Mouse (Mus musculus) thymus, postnatal 0 days (tissue): Measurements from ENCODE around the gene Kcnk3. TPM values are rescaled to one million over a fixed set of nuclear protein-coding genes. Genes with fewer than 3 reads are reported as not detected.

Source experiments
- DNase-seq: peaks from one replicate; pipeline ENCODE4 v3.0.0-alpha.2; 2015; ENCODE audit warnings: low spot score
- polyA plus RNA-seq: library from polyadenylated mRNA; unstranded; fragments of >200 nt; fragmentation: Nextera tagmentation; extraction: Ambion mirVana; gene quantifications from 2 replicates; pipeline ENCODE4 v1.2.1, GENCODE M21; 2015

Gene Kcnk3
- polyA plus RNA-seq, 1 experiment from 2014 or later, result 0.39 TPM

GRCm38 (mm10) chr5:30612575-30612974 is 24.6 kb downstream of the Kcnk3 start:
- DNase-seq, result no peak

- no peak for DNase-seq
These were observed 25.3 kb downstream of the Kcnk3 start for GRCm38 (mm10) chr5:30613242-30613641.

- DNase-seq, result no peak
These were observed 26.3 kb downstream of the Kcnk3 start for GRCm38 (mm10) chr5:30614221-30614620.

DNA sequence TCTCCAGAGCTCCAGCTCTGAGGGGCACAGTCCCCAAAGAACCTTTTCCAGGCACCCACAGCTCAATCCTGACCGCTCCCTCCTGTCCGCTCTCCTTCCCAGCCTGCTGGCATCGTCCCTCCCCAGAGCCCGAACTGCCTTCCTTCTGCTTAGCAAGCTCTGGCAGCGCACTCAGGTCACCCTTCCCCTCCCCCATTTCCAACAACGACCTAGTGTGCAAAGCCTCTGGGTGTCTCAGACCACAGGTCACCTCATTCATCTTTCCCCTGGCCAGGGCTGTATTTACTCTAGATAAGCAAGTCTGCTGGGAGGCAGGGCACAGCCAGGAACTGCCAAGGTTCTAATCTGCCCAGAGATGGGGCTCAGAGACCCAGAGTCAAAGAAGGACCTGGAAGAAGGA is 27.4 kb downstream of the Kcnk3 start:
- DNase-seq, result no peak

GRCm38 (mm10) chr5:30615819-30616218 is 27.8 kb downstream of the Kcnk3 start:
- DNase-seq, result no peak

DNA sequence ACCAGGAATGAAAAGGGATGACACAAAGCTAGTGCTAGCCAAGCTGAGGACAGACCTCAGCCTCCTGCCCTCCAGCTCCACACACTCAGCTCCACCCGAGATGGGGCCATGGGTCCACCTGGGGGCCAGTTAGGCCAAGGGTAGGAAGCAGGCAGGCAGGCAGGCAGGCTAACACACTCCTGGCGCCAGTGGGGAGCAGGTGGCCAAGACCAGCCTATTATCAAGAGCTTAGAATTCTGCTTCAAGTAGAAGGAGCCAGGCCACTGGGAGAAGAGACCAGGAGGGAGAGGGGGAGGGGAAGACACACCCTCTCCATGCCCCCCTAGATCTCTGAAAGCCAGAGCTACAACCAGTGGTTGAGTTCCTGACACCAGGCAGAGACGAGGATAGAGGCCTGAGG is 28.7 kb downstream of the Kcnk3 start:
- DNase-seq, result no peak

DNA sequence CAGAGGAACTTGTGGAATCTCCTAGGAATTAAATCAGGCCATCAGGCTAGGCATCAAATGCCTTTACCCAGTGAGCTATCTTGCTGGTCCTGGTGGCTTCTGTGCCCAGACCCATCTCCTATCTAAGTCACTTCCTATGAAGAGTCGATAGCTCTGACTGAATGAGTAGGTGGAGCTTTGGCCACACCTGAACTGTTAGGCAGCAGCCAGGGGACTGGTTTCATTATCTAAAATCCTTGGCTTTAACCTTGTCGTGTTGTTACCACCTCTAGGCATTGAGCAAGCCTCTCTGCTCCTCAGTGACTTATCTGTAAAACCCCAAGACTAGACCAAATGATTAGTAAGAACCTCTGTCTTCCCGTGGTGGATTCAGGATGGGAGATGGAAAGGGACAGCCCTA is 29.4 kb downstream of the Kcnk3 start:
- no peak for DNase-seq

DNA sequence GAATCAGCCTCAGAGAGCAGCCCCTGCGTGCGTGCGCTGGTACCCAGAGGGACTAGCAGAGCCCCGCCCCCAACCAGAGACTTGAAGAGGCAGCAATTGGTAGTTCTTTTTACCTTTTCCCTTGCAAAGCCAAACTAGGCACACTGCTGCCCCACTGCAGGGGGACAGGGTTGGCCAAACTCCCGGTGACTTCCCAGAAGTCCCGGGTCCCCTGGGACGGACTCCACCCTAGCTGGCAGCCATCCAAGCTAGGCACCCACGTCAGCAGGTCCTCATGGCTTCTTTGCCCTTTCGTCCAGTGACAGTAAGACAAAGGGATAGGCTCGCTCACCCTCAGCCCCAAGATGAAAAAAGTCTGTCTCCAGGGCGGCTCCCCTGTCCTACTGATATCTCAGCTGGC is 29.9 kb downstream of the Kcnk3 start:
- no peak for DNase-seq

DNA sequence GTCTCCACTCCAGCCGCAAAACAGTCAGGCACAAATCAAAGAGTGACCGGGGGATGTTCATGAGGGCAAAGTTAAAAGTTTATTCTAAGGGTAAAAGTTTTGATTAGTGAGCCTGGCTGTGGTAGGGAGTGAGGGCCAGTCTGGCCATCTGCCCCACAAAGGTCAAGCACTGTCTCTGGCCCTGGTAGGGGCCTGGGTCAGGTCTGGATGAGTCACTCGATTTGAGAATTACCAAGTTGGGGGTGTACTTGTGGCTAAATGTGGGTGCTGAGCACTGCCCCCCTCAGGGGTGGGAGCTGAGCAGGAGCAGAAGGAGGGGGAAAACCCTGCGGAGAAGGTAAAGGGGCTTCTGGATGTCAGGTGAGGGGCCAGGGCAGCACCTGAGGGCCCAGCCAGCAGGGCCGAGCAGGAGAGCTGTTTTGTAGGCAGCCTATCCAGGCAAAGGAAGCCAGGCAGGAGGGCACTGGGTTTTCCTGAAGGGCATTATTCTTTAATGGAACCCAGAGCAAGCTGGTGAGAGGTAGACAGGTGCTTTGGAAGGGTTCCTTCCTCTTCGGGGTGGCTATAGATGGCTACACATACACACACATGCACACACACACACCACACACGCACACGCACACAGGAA is 30.5 kb downstream of the Kcnk3 start:
- no peak for DNase-seq

DNA sequence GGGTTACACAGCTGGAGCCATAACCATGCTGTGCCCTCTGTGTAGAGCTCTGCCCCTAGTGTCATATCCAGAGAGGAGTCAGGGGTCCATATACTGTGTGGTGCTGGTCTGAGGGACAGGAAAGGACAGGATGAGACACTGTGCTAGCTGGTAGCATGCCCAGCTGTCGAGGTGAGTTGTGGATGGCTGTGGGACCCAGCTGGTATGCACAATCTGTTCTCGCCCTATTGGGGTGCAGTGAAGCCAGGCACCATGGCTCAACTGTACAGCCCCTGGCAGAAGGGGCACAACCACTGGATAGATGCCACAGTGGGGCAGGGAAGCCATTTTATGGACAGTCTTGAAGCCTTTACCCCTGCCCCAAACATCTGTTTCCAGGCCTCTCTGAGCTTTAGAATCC is 31.2 kb downstream of the Kcnk3 start:
- no peak for DNase-seq

DNA sequence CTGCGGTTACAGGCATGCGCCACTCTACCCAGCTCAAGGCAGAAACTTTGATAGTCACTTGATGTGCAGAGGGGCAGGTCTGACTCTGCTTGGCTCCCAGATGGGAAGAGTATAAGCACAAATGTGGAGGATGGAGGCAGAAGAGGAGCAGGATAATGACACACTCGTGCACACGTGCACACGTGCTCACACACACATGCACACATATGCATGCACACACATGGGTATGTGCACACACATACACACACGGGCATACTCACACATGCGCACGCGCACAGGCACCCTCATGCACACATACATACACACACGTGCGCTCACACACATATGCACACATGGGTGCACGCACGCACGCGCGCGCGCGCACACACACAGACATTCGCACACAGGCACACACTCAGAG is 32.6 kb downstream of the Kcnk3 start:
- DNase-seq, result no peak

DNA sequence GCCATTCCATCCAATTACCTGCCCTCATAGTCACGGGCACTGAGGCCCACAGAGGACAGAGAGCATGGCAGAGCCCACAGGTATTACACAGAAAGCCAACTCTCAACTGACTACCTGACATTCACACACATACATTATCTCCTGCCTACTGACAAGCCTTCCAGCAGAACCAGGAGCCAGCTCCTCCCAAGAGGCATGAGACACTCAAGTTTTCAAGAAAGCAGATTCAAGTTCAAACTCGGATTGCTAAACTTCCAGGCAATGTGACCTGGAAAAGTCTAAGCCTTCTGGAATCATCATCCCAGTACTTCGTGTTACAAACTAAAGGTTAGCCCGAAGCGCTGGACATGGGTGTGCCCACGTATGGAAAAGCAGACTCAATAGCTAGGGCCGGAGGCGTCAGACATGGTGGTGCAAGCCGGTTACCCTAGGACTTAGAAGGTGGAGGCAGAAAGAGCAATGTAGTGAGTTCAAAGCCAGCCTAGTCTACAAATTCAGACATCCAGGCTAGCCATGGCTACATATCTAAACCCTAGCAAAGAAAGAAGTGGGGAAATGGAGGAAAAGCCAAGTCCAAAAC is 33.3 kb downstream of the Kcnk3 start:
- no peak for DNase-seq

DNA sequence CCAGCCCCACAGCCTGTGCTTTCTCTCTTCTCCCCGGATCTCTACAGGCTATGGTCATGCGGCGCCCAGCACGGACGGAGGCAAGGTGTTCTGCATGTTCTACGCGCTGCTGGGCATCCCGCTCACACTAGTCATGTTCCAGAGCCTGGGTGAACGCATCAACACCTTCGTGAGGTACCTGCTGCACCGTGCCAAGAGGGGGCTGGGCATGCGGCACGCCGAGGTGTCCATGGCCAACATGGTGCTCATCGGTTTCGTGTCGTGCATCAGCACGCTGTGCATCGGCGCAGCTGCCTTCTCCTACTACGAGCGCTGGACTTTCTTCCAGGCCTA is 33.8 kb downstream of the Kcnk3 start:
- DNase-seq, result no peak

DNA sequence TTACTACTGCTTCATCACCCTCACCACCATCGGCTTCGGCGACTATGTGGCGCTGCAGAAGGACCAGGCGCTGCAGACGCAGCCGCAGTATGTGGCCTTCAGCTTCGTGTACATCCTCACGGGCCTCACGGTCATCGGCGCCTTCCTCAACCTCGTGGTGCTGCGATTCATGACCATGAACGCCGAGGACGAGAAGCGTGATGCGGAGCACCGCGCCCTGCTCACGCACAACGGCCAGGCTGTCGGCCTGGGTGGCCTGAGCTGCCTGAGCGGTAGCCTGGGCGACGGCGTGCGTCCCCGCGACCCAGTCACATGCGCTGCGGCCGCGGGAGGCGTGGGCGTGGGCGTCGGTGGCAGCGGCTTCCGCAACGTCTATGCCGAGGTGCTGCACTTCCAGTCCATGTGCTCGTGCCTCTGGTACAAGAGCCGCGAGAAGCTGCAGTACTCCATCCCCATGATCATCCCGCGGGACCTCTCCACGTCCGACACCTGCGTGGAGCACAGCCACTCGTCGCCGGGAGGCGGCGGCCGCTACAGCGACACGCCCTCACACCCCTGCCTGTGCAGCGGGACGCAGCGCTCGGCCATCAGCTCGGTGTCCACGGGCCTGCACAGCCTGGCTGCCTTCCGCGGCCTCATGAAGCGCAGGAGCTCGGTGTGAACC is 34.3 kb downstream of the Kcnk3 start:
- DNase-seq, result peak; percentile 6

- no peak for DNase-seq
These were observed 34.8 kb downstream of the Kcnk3 start for GRCm38 (mm10) chr5:30622841-30623185.

DNA sequence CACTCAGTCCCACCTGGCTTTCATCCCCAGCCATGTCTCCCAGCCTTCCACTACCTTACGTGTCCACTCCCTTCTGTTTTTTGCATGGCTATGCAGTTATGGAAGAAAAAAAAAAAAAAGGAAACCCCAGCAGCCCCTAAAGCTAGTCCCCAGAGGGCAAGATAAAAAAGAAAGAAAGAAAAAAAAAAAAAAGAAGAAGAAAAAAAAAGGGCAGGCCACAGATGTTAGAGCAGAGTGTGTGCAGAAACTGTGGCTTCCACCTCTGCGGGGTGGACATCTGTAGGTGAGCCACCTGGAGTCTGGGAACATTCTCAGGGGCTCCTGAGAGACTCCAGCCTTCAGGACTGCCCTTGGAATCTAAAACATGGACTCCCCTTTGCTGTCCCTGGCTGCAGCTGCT is 35.4 kb downstream of the Kcnk3 start:
- DNase-seq, result no peak

- no peak for DNase-seq
These were observed 36.3 kb downstream of the Kcnk3 start for GRCm38 (mm10) chr5:30624311-30624710.

GRCm38 (mm10) chr5:30624908-30625307 is 36.9 kb downstream of the Kcnk3 start:
- DNase-seq, result no peak

GRCm38 (mm10) chr5:30625379-30625778 is 37.4 kb downstream of the Kcnk3 start:
- DNase-seq, result no peak

- no peak for DNase-seq
These were observed 38.5 kb downstream of the Kcnk3 start for GRCm38 (mm10) chr5:30626331-30627105.

GRCm38 (mm10) chr5:30628511-30628910 is 40.5 kb downstream of the Kcnk3 start:
- DNase-seq, result no peak

GRCm38 (mm10) chr5:30630401-30630800 is 42.4 kb downstream of the Kcnk3 start:
- no peak for DNase-seq

DNA sequence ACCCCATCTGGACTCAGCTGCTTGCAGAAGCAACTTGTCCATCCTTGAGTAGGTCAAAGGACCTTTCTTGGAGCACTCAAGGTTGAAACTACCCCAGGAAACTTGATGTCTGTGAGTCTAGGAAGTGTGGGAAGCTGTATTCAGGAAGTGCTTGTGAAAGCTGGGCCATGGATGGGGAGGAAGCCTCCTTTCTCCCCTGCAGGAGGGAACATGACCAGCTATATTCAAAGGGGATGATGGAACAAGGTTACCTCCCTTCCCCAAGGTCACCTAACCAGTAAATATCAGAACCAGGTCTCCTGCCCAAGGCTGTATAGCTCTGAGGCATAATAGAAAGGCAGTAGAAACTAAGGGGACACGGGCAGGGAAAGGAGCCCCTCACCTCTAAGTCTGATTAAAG is 44.2 kb downstream of the Kcnk3 start:
- DNase-seq, result no peak
